Mouse (Mus musculus): Measurements from ENCODE around the gene Gm49403. TPM values are rescaled to one million over a fixed set of nuclear protein-coding genes. Genes with fewer than 3 reads are reported as not detected.
"Not testable (repeated sequence)": the region's sequence is repeated elsewhere in the genome, so short reads cannot be mapped to it uniquely, and the experiment has no call there.

Gene Gm49403
- not detected for total RNA-seq (2021)
- long read RNA-seq, experiment 1, result 0 reads
- long read RNA-seq, experiment 2, result 0 reads

DNA sequence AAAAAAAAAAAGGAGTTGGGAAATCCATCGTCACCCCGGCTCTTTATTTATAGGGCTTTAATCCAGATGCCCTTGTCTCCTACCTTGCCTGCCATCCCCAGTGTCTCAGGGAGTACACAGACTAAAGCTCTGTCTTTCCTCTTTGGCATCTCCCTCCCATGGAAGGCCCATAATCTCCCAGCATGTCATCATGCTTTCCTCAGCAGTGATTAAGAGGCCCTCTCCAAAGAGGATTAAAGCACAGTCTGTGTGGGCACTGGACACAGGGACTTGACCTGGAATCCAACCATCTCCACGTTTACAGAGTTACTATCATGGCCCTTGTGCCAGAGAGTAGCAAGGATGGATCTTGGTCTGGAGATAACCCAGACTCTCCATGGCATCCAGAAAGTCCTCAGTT, at the start of gene Gm49403, which contains the start of gene Lbhd1:
Gene Gm49403, plus strand, starts transcription at position 315 of the 400 bp plus-strand sequence.
Gene Lbhd1, plus strand, starts transcription at position 117 of the 400 bp plus-strand sequence.
- no peak for DNase-seq

DNA sequence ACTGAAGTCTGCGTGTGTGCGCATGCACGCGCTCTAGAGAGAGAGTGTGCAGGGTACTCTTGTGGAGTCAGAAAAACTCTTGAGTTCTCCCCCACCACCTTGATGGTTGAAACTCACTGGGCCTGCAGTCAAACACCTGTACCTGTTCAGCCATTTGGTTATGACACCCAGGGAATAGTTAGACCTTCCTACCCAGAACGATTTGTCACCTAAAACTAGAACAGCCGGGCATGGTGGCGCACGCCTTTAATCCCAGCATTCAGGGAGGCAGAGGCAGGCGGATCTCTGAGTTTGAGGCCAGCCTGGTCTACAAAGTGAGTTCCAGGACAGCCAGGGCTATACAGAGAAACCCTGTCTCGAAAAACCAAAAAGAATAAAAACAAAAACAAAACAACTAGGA, 47.4 kb upstream of the Gm49403 start:
- not testable (repeated sequence) for DNase-seq

DNA sequence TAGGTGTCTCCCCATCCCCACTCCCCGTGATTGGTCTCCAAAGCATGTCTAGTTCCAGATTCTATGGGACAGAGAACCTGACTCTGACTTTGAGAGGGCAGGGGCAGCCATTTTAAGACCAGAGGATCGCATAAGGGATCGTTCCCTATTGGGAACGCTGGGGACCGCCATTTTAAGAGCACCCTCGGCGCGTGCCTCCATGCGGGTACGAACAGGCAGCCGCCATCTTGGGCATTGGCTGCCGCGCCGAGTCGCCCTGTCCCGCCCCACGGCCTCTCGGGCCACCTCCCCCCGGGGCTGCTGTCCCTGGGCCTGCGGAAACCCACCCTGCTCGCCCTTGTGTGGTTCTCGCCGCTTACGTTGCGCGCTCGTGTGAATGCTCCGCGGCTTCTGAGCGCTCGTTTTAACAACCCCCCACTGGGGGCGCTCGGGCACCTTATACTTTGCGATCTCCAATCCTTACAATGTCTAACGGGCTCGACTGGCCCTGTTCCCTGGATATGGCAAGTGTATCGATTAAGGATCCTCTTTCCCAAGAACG, 46.4 kb upstream of the Gm49403 start, which contains the start of gene Bscl2:
Gene Bscl2, plus strand, starts transcription at position 217 of the 541 bp plus-strand sequence.
- DNase-seq, result peak; percentile 81 to 86

DNA sequence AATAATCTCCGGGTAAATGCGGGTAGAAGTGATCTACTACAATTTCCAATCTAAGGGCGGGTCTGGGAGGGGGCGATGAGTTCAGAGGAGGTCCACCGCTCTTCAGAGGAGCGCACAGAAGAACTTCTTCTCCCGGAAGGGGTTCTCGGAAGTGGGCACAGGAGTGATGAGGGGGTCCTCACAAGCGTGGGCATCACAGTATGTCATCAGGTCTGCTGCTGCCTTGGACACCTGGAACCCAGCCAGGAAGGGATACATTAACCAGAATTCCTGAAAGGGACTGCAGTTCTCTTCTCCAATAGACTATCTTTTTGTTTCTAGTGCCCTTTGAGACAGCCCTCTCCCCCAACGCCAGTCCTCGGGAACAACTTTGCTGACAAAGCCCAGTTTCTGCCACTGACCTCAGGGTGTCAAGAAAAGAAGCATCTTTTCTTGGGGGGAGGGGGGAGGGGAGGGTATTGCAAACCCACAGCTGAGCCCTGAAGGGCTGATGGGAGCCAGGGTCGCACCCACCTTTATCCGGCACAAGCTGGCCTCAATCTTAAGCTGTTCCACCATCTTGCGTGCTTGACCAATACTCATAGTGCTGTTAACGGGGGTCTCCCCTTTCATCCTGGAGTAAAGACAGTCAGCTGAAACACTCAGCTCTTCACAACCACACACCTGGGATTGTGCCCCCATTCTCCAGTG, 45.5 kb upstream of the Gm49403 start:
- DNase-seq, result peak in 1 of 2 experiments; percentile 57

DNA sequence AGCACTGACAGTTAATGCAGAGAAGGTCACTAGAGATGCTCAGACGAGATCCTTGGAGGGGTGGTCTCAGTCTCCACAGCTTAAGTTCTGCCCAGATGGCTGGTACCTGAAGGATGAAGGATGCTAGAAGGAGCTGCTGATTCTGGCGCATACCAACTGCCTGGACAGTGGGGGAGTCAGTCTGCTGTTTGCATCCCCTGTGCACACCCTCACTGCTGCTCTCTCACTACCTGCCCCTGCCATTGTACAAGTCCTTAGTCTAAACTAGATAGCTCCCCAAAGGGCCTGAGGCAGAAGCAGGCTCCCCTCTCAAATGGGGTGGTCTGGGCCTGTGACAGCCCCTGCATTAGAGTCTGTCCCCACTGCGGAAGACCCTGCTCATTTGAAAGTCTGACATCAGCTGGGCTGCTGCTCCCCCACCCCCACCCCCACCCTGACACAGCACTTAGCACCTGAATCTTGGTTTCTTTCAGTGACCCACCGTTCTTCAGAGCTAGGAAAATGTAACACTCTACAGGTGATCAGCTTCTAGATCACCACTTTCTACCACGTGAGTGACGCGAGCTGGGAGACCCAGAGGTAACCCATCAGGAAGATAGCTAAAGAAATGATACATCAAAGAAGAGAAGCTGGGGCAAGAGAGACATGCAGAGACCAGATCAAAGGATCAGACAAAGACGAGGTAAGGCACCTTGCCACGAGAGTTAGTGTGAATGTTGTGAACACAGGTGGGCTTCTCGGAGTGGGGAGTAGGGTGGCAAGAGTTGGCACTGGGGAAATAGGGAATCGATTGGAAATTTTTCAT, 44.4 kb upstream of the Gm49403 start, which contains the start of gene Gng3:
Gene Gng3, minus strand, starts transcription at position 92 of the 805 bp plus-strand sequence.
- no peak for DNase-seq

DNA sequence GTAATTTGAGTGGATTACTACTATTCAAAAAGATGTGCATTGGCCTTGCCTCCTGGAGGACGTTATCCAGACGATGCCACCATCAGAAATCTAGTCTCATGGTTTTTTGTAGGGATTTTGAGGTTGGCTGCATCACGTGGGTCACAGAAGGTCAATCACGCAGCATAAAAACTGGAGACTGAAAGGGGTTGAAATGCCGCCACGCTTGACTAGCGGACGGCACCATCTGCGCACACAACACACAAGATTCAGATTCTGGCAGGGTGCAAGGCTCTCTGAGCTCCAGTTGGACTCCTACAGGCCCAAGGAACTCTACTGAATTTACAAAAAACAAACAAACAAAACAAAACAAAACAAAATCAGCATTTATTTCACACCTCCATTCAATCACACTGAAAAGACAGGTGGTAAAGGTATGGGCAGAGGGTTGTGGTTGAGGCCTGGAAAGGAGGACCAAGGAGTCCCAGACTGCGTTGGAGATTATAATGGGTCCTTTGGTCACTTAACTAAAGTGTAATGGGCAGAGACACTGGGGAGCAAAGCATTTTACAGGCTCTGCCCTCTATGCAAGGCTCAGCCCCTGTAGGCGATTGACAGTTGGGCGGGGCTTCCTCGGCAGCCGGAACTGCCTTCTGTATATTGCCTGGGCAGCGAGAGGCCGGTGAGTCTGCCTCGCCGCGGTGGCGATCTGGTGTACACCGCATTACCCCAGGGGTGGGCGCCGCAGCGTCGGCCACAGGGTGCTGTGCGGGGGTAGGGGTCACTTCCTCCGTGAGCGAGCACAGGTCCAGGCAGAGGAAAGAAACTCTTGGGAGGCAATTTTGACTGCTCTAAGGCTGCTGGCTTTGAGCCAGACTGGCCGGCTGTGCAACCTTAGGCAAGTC, 43.6 kb upstream of the Gm49403 start:
- DNase-seq, result peak; percentile 87 to 89

DNA sequence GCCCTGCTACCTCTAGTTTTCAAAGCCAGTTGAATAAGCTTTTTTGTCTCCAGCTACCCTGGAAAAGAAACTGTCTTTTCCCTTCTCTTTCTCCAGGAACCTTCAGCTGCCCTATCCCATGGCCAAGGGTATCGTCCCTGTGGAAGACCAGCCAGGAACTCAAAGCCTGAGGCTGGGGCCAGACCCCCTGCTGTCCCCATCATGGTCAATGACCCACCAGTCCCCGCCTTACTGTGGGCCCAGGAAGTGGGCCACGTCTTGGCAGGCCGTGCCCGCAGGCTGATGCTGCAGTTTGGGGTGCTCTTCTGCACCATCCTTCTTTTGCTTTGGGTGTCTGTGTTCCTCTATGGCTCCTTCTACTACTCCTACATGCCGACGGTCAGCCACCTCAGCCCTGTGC, 42.7 kb upstream of the Gm49403 start:
- no peak for DNase-seq

DNA sequence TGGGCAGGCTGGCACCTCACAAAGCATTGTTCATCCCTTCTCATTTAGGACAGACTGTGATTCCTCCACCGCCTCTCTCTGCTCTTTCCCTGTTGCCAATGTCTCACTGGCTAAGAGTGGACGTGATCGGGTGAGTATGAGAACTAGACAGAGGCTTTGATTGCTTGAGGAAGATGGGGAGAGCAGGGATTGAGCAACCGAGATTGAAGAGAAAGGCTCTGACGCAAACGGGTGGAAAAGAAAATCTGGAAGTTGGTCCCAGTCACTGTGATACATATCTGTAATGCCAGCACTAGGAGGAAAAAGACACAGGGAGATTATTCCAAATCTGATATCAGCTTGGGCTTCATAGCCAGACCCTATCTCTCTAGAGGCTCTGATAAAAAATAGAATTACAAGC, 40.8 kb upstream of the Gm49403 start:
- peak in 1 of 2 experiments; percentile 30 for DNase-seq

DNA sequence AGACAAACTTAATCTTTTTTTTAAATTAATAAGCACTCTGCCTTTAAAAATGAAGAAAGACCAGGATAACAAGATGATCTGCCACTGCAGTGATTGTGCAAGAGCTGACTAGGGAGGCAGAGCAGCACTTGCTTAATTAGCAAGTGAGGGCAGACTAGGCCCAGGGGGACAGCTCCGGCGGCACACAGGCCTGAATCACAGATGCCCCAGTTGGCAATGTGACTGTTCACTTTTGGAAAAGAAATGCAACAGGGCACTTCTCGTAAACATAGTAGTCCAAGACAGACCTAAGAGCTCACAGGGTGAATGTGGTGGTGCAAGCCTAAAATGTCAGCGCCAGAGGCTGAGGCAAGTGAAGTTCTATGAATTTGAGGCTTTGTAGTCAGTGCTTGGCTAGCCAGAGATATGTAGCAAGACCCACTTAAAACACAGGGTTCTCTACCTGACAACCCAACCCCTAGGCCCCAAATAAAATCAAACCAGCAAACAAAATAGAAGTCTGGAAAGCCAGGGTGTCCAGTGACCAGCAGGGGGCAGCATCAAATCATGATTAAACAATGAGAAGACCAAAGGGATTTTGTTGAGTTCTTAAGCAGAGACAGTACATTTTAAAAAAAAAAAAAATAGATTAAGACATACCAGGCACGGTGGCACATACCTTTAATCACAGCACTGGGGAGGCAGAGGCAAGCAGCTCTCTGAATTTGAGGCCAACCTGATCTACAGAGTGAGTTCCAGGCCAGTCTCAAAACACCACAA, 39.2 kb upstream of the Gm49403 start:
- DNase-seq, result peak; percentile 78 to 89

DNA sequence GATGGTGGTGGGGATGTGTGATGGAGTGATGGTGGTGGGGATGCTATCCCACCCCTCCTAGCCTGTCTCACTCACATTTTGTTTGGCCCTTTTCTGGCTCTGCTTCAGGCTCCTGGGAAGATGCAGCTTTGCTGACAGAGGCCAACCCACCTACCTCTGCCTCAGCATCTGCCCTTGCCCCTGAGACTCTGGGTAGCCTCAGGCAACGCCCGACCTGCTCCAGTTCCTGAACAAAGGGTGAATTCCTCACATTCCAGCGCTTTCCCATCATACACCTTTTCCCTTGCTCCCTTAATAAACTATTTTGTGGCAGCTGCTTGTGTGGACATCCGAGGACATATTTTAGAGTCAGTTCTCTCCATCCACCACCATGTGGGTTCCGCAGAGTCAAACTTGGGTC, 35.4 kb upstream of the Gm49403 start:
- no peak for DNase-seq

DNA sequence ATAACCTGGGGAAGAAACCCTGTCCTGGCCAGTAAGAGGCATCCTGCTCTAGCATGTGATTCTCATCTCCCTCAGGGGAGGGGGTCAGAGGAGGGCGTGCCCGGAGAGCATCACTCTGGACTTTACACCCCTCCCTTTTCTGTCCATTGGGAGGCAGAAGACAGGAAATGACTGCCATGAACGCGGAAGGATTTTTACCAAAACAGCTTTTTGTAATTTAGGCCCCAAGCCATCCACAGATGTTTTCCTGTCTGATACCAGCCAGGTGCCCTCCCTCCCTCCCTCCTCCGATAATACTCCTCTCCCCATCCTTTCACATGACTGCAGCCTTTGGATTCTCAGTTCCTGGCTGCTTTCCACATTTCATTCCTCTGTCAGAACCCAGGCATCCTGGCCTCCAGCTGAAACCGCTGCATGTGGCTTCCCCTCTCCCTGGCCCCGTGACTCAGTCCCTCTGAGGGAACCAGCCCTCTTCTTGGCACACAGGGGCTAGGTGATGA, 33.3 kb upstream of the Gm49403 start, which contains the start of gene Lrrn4cl:
Gene Lrrn4cl, plus strand, starts transcription at position 367 of the 500 bp plus-strand sequence.
- DNase-seq, result peak; percentile 58 to 64

DNA sequence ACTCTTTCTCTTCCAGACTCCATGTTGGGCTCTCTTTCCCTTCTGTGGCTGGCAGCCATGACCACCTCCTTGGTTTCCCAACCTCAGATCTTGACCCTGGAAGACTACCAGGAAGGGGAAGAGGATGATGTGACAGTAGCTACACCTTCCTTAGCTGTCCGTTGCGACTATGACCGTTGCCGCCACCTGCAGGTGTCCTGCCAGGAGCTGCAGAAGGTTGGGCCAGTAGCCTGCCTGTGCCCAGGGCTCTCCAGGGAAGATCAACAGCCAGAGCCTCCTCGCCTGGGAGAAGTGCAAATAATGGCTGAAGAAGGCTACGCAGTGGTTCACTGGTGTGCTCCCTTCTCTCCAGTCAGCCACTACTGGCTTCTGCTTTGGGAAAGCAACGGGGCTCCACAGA, 32.1 kb upstream of the Gm49403 start:
- no peak for DNase-seq

DNA sequence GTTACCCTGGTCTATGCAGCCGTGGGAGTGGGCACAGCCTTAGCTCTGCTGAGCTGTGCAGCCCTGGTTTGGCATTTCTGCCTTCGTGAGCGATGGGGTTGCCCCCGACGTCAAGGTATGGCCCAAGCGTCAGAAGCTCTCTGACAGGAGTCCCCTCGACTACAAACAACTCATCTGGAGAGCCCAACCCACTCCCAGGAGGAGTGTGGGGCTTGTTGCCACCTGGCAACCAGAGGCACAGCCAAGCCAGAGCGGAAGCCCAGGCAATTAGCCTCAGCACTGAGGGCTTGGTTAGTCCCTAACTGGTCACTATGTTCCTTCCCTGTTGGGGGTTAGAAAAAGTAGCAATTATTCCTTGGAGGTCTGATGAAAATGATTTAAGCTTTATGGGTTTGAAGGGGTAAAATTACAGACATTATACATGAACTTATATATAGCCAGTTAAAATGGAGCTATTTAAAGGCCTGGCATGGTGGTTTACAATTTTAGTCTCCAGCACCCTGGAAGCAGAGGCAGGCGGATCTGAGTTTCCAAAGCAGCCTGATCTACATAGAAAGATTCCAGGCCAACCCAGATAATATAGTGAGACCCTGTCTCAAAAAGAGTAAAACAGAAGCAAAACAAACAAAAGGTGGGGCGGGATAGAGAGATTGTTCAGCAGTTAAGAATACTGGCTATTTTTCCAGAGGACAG, 31.3 kb upstream of the Gm49403 start:
- DNase-seq, result peak in 1 of 2 experiments; percentile 41

DNA sequence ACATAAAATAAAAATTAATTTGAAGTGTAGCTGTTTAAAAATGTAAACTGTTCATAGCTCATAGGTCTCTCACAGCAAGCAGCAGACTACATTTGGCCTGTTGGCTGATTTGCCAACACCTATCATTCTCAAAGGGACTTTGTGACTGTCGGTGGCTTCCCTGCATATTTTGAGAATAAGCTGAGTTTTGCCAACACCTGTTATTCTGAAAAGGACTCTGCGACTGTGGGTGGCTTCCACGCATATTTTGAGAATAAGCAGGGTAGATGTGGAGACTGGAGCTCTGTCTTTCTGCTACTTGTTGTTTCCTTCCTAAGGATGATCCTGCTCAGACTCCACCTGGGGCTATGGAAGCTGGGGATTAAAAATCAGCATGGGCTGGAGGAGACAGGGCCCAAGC, 30.6 kb upstream of the Gm49403 start:
- DNase-seq, result no peak

DNA sequence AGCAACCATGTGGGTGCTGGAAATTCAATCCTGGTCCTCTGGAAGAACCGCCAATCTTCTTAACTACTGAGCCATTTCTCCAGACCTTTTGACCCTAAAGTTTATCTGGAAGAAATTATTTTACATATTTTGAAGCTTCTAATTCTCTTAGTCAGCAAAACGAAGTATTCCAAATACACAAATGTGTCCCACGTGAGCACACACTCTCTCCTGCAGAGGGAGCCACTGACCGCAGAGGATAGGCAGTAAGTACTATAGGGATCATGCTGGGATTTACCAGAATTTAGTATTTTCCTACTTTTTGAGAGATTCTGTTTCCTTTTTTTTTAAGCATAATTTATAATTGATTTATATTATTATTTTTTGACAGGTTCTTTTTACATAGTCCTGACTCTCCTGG, 26.0 kb upstream of the Gm49403 start:
- peak; percentile 73 to 82 for DNase-seq

DNA sequence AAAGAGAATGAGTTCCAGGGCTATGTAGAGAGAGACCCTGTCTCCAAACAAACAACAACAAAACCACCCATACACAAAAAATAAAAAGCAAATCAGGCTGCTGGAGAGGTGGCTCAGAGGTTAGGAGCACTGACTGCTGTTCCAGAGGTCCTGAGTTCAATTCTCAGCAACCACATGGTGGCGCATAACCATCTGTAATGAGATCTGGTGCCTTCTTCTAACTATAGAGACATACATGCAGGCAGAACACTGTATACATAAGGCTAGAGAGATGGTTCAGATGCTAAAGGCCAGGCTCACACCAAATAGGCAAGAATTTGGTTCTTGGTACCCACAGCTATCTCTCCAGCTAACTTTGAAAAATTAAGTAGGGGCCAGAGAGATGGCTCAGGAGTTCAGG, 24.7 kb upstream of the Gm49403 start:
- no peak for DNase-seq

DNA sequence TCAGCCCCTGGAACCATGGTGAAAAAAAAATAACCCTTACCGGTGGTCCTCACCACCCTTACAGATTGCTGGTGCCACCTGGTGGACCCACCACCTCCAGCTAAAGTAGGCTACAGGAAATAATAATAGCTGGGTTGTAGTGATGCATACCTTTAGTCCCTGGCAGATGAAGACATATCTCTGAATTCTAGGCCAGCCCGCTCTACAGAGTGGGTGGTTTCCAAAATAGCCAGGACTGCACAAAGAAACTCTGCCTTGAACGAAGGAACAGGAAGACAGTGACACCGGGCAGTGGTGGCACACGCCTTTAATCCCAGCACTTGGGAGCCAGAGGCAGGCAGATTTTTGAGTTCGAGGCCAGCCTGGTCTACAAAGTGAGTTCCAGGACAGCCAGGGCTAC, 19.5 kb upstream of the Gm49403 start:
- no peak for DNase-seq

DNA sequence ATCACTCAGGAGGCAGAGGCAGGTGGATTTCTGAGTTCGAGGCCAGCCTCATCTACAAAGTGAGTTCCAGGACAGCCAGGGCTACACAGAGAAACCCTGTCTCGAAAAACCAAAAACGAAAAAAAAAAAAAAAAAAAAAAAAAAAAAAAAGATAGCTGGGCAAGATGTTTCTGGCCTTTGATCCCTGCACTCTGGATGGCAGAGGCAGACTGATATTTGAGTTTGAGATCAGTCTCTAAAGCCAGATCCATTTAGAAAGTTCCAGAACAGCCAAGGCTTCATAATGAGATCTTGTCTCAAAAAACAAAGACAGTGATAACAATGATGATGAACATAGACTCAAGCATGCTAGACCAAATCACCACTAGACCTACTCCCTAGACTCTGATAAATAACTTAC, 13.3 kb upstream of the Gm49403 start:
- not testable (repeated sequence) for DNase-seq

DNA sequence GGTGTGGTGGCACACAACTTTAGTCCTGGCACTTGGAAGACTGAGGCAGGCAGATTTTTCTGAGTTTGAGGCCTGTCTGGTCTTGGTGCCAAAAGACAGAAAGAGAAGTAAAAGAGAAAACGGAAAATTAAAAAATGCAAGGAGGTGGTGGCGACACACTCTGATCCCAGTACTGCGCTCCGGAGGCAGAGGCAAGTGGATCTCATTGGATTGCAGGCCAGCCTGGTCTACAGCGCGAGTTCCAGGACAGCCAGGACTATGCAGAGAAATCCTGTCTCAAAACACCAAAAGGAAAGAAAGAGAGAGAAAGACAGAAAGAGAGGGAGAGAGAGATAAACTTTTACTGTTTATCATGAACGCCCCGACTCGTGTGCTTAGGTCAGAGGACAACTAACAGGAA, 12.9 kb upstream of the Gm49403 start:
- peak in 1 of 2 experiments; percentile 19 for DNase-seq
